Mouse (Mus musculus) limb, embryonic 12.5 days (tissue): ENCODE results near the gene Zfp870. TPM values are rescaled to one million over a fixed set of nuclear protein-coding genes. Genes with fewer than 3 reads are reported as not detected.
A peak's percentile ranks its signal among the peaks of the same experiment; 100 is the strongest.

Experiments used
- ATAC-seq: fragments of 200-750 bp; cut with Nextera tagmentation; 2 replicates; pipeline ENCODE4 v1.8.0; 2017; ENCODE audit warnings: low read depth, moderate TSS enrichment; ENCODE audit not compliant: insufficient number of reproducible peaks, insufficient read depth, low FRiP score, low TSS enrichment
- H3K27ac ChIP-seq: fragments of 300-500 bp; sonication (generic); 2 replicates; pipeline ENCODE4 v1.5.1; 2016; ENCODE audit warnings: mild to moderate bottlenecking, moderate library complexity
- H3K27me3 ChIP-seq: fragments of 300-500 bp; sonication (generic); 2 replicates; pipeline ENCODE4 v1.6.1; 2016; ENCODE audit warnings: mild to moderate bottlenecking, moderate library complexity
- H3K36me3 ChIP-seq: fragments of 300-500 bp; sonication (generic); 2 replicates; pipeline ENCODE4 v1.6.1; 2016; ENCODE audit warnings: mild to moderate bottlenecking, moderate library complexity
- H3K4me1 ChIP-seq: fragments of 300-500 bp; sonication (generic); replicated peaks from 2 replicates; pipeline ENCODE4 v1.6.1; 2016
- H3K4me2 ChIP-seq: fragments of 300-500 bp; sonication (generic); 2 replicates; pipeline ENCODE4 v1.6.1; 2016; ENCODE audit warnings: mild to moderate bottlenecking, moderate library complexity
- H3K4me3 ChIP-seq: fragments of 300-500 bp; sonication (generic); replicated peaks from 2 replicates; pipeline ENCODE4 v1.5.1; 2016; ENCODE audit warnings: mild to moderate bottlenecking
- H3K9ac ChIP-seq: fragments of 300-500 bp; sonication (generic); replicated peaks from 2 replicates; pipeline ENCODE4 v1.6.1; 2016; ENCODE audit warnings: mild to moderate bottlenecking, moderate library complexity
- H3K9me3 ChIP-seq: fragments of 300-500 bp; sonication (generic); 2 replicates; pipeline ENCODE4 v1.6.1; 2016; ENCODE audit warnings: mild to moderate bottlenecking, moderate library complexity
- WGBS: fragments of 180-500 bp; shearing (Covaris S2); methylation state at CpG from one replicate; pipeline ENCODE4 v1.1.7; 2016; 5-methylcytosine and 5-hydroxymethylcytosine counted together
- polyA plus RNA-seq: library from polyadenylated mRNA; unstranded; fragments of >200 nt; fragmentation: Nextera tagmentation; extraction: Ambion mirVana; gene quantifications from 2 replicates; pipeline ENCODE4 v1.2.1, GENCODE M21; 2016

Zfp870 gene
- polyA plus RNA-seq, 1 experiment from 2014 or later = 8.8 TPM

DNA sequence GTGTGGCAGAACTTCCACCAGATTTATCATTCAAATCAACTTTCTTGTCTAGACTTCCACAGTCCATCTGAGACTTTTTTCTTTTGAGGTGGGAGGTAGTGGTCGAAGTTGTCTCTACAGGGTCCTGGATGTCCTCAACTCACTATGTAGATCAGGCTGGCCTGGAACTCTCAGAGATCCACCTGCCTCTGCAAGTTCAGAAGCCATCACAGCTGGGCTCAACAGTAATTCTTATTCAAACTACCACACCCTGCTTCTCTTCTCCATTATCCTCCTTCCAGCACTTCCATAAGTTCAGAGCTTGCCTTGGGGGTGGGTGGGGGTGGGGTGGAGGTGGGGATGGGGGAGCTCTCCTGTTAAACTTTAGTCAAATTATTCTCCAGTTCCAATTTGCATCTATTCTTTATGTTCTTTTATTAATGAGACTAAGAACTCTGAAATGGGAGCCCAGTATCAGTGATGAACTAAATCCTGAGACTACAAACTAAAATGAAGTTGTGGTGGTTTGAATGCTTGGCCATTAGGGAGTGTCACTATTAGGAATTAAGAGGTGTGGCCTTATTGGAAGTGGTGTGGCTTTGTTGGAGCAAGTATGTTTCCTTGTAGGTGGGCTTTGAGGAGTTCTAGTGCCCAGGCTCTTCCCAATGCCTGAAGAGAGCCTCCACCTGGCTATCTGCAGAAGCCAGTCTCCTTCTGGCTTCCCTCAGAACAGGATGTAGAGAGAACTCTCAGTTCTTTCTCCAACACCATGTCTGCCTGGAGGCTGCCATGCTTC lies 10.5 kb upstream of the Zfp870 start:
- no peak overlapping the region for H3K27ac ChIP-seq
- no peaks in the 10 kb centered on the region for H3K36me3 ChIP-seq
- no peak overlapping the region for H3K4me3 ChIP-seq
- ATAC-seq = no peak
- H3K4me2 ChIP-seq = no peak overlapping the region
- H3K9me3 ChIP-seq = no peaks in the 10 kb centered on the region
- 53% methylated on average over 1 of the region's 1 CpGs for WGBS
- peaks cover 9% of the 10 kb centered on the region; the same call in 1 of the 2 replicates for H3K27me3 ChIP-seq
- no peak overlapping the region for H3K9ac ChIP-seq
- no peaks in the 10 kb centered on the region for H3K4me1 ChIP-seq

GRCm38 (mm10) chr17:32895421-32895820 lies 4.0 kb upstream of the Zfp870 start:
- 94% methylated on average over 4 of the region's 4 CpGs for WGBS
- no peak for ATAC-seq
- Histone ChIP-seq H3K36me3 (no peaks in the 10 kb centered on the region), H3K4me1 (peaks cover 3% of the 10 kb centered on the region), H3K9ac (no peak overlapping the region), H3K27ac (no peak overlapping the region), H3K4me3 (no peak overlapping the region), H3K4me2 (no peak overlapping the region), H3K9me3 (no peaks in the 10 kb centered on the region), H3K27me3 (no peaks in the 10 kb centered on the region)

- Histone ChIP-seq H3K9ac (no peak overlapping the region), H3K27me3 (no peaks in the 10 kb centered on the region), H3K4me1 (peaks cover 10% of the 10 kb centered on the region), H3K36me3 (no peaks in the 10 kb centered on the region), H3K4me2 (no peak overlapping the region), H3K27ac (no peak overlapping the region), H3K4me3 (no peak overlapping the region), H3K9me3 (no peaks in the 10 kb centered on the region)
- no peak for ATAC-seq
- 83% methylated on average over 3 of the region's 3 CpGs for WGBS
Observed at GRCm38 (mm10) chr17:32893901-32894300, 2.5 kb upstream of the Zfp870 start.

DNA sequence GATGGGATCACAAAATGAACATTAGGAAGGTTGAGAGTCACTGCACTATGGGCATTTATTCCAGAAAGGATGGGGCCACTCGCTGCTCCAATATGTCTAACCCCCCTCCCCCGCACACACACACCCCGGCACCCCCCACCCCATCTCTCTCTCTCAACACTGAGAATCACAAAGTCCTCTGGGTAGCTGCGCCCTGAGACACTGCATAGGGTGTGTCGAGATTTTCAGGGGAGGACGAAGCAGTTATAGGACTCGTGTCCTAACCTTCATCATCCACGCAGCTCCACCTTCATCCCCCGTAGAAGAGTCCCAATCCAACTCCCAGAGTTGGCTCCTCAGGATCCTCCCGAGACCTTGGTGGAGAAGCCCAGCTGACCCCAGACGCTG lies 597 bp downstream of the Zfp870 start:
- Histone ChIP-seq H3K27ac (peak overlapping the region; percentile 81), H3K4me1 (peaks cover 10% of the 10 kb centered on the region), H3K4me2 (peak overlapping the region; percentile 77), H3K27me3 (no peaks in the 10 kb centered on the region), H3K9ac (peak overlapping the region; percentile 83), H3K9me3 (no peaks in the 10 kb centered on the region), H3K36me3 (peaks cover 12% of the 10 kb centered on the region), H3K4me3 (peak overlapping the region; percentile 72)
- peak; percentile 18; the same call in 1 of the 2 replicates for ATAC-seq
- WGBS = 5% methylated on average over 11 of the region's 11 CpGs

DNA sequence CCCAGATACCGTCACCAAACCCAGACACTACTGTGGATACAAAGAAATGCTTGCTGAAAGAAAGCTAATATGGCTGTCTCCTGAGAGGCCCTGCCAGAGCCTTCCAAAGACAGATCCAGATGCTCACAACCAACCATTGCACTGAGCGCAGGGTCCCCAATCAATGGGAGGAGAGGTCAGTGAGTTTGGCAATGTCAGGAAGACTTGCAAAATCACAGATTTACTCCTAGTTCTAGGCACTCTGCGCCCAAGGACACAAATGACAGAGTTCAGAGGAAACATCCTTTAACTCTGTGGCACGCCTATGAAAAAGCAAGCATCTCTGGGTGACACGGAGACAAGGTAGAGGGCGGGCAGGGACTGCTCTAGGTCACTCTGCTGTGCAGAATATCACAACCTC lies 1.8 kb downstream of the Zfp870 start:
- WGBS = 96% methylated on average over 6 of the region's 6 CpGs
- no peak overlapping the region for H3K9ac ChIP-seq
- H3K4me2 ChIP-seq = no peak overlapping the region
- no peaks in the 10 kb centered on the region for H3K9me3 ChIP-seq
- ATAC-seq = no peak
- no peaks in the 10 kb centered on the region for H3K27me3 ChIP-seq
- peaks cover 24% of the 10 kb centered on the region for H3K36me3 ChIP-seq
- H3K27ac ChIP-seq = no peak overlapping the region
- no peak overlapping the region for H3K4me3 ChIP-seq
- peaks cover 10% of the 10 kb centered on the region for H3K4me1 ChIP-seq

GRCm38 (mm10) chr17:32880320-32881218 lies 10.9 kb downstream of the Zfp870 start:
- H3K27ac ChIP-seq = no peak overlapping the region
- ATAC-seq = no peak
- no peak overlapping the region for H3K4me3 ChIP-seq
- H3K27me3 ChIP-seq = no peaks in the 10 kb centered on the region
- H3K9me3 ChIP-seq = 0 out of 2 replicates have a peak, but pooled peaks cover 4% of the 10 kb centered on the region
- peaks cover 17% of the 10 kb centered on the region for H3K4me1 ChIP-seq
- H3K9ac ChIP-seq = no peak overlapping the region
- H3K4me2 ChIP-seq = no peak overlapping the region
- 88% methylated on average over 14 of the region's 14 CpGs for WGBS
- H3K36me3 ChIP-seq = peaks cover 61% of the 10 kb centered on the region

DNA sequence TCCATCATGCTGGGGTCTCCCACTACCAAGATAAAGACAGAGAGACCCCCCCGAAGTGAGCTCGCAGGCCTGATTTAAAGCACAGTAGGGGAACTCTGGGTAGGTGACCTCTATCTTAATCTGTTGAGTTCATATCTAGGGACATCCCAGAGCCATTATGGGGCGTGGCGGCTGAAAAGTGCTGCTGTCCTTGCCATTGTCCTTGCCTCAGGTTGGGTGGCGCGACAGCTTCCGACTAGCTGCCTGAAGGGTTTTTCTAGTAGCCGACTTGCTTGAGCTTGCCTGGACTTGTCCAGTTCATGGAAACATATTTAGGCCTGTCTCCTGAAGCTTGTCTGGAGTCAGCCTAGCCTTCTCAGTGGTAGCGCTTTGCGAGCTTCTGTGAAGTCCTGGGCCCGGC lies 12.7 kb downstream of the Zfp870 start:
- WGBS = 94% methylated on average over 11 of the region's 11 CpGs
- peaks cover 43% of the 10 kb centered on the region for H3K36me3 ChIP-seq

GRCm38 (mm10) chr17:32877471-32878171 lies 13.8 kb downstream of the Zfp870 start:
- Histone ChIP-seq H3K9me3 (0 out of 2 replicates have a peak, but pooled peaks cover 4% of the 10 kb centered on the region), H3K27me3 (no peaks in the 10 kb centered on the region), H3K9ac (peak overlapping the region; percentile 42; the same call in 1 of the 2 replicates), H3K4me1 (peaks cover 17% of the 10 kb centered on the region), H3K4me2 (peak overlapping the region; percentile 54), H3K36me3 (peaks cover 31% of the 10 kb centered on the region), H3K27ac (no peak overlapping the region), H3K4me3 (peak overlapping the region; percentile 24)
- 4% methylated on average over 22 of the region's 22 CpGs for WGBS
- ATAC-seq = no peak

More for the DNA sequence above, 12.7 kb downstream of the Zfp870 start:
- Histone ChIP-seq H3K27ac (no peak overlapping the region), H3K27me3 (no peaks in the 10 kb centered on the region), H3K4me2 (no peak overlapping the region), H3K9ac (no peak overlapping the region), H3K9me3 (0 out of 2 replicates have a peak, but pooled peaks cover 4% of the 10 kb centered on the region), H3K4me1 (peaks cover 17% of the 10 kb centered on the region), H3K4me3 (no peak overlapping the region)
- ATAC-seq = no peak

- WGBS = 67% methylated on average over 5 of the region's 5 CpGs
- no peak for ATAC-seq
- Histone ChIP-seq H3K36me3 (no peaks in the 10 kb centered on the region), H3K9ac (no peak overlapping the region), H3K27ac (no peak overlapping the region), H3K4me1 (peaks cover 14% of the 10 kb centered on the region), H3K4me2 (no peak overlapping the region), H3K4me3 (no peak overlapping the region), H3K9me3 (no peaks in the 10 kb centered on the region), H3K27me3 (no peaks in the 10 kb centered on the region)
Observed at GRCm38 (mm10) chr17:32872696-32873095, 18.7 kb downstream of the Zfp870 start.

DNA sequence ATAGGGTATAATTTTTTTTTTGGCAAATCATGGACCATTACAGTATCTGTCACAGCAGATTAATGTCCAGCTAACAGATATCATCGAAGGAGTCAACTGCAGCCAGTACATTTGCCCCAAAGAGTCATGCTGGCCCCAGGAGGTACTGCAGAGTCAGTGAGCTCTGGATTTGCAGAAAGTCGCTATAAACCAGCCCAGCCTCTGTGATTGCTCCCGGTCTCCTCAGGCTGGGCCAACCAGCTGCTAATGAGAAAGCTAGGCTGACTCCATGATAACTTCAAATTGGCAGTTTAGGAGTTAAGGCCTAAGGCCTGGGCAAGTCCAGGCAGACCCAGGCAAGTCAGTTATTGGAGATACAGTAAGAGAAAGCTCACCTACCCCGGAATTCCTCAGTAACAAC lies 19.4 kb downstream of the Zfp870 start:
- Histone ChIP-seq H3K36me3 (no peaks in the 10 kb centered on the region), H3K4me2 (no peak overlapping the region), H3K27me3 (no peaks in the 10 kb centered on the region), H3K27ac (no peak overlapping the region), H3K9me3 (no peaks in the 10 kb centered on the region), H3K4me1 (peaks cover 8% of the 10 kb centered on the region), H3K4me3 (no peak overlapping the region), H3K9ac (no peak overlapping the region)
- ATAC-seq = no peak
- 70% methylated on average over 4 of the region's 4 CpGs for WGBS

DNA sequence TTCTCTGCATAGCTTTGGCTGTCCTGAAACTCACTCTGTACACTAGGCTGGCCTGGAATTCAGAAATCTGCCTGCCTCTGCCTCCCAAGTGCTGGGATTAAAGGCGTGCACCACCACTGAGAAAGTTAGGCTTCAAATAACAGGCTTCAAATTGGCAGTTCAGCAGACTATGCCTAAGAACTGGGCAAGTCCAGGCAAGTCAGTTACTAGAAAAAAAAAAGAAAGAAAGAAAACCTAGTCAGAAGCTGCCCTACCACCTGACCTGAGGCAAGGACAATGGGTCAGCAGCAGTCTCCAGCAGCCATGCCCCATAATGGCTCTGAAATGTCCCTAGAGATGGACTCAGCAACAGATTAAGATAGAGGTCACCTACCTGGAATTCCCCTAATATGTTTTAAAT lies 20.0 kb downstream of the Zfp870 start:
- Histone ChIP-seq H3K27me3 (no peaks in the 10 kb centered on the region), H3K9me3 (no peaks in the 10 kb centered on the region), H3K4me3 (no peak overlapping the region), H3K27ac (no peak overlapping the region), H3K36me3 (no peaks in the 10 kb centered on the region), H3K9ac (no peak overlapping the region), H3K4me2 (no peak overlapping the region), H3K4me1 (peaks cover 2% of the 10 kb centered on the region; the same call in 1 of the 2 replicates)
- WGBS = 84% methylated on average over 1 of the region's 1 CpGs
- ATAC-seq = no peak
